In the genomic region with DNA sequence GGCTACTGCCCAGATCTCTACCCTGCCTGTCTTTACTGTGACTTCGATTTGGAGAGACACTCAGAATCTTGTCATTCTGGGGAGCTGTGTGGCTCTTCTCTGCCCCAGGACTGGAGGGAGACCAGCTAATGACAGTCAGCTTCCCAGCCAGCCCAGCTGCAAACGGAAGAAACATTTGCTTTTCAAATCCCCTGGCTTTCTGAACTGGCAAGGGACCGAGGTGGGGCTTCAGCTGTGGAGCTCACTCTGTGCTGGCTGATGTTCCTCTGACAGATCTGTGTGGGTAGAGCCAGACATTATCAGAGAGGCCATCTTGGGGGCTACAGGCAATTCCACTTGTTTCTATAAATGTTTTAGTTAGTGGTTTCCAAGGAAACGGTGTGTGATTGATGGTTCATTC, we compare ENCODE assay signal across 27 mouse cellular contexts. TPM values are rescaled to one million over a fixed set of nuclear protein-coding genes. Genes with fewer than 3 reads are reported as not detected.
"Had no signal": no experiment of that assay in that cellular context is flagged by ENCODE, and none has a peak within 500 bp of the region (broad histone marks: within the 10 kb centered on the region; RNA-seq: fewer than 3 reads in every experiment).

No protein-coding gene starts in this region.

- DNase-seq: heart, adult 18-20 months; heart, postnatal 14 days; heart, postnatal 36 days; kidney, adult 11 months; kidney, adult 2 months; kidney, adult 9 months; kidney, postnatal 14 days; kidney, postnatal 36 days; layer of hippocampus, adult 9-11 months; layer of hippocampus, postnatal 36 days; liver; liver, embryonic 13.5 days; liver, postnatal 0 days had no signal

- H3K4me1 ChIP-seq: heart, embryonic 13.5 days; heart, embryonic 15.5 days; hindbrain, embryonic 15.5 days; kidney, embryonic 15.5 days; limb, embryonic 10.5 days; limb, embryonic 12.5 days; liver, embryonic 13.5 days; liver, embryonic 15.5 days had no signal

- H3K9ac ChIP-seq: heart, embryonic 13.5 days; heart, embryonic 15.5 days; hindbrain, embryonic 13.5 days; hindbrain, embryonic 15.5 days; kidney, embryonic 15.5 days; limb, embryonic 12.5 days; liver, embryonic 13.5 days; liver, embryonic 15.5 days; liver, postnatal 0 days had no signal

- H3K4me3 ChIP-seq: heart, embryonic 13.5 days; heart, embryonic 15.5 days; hindbrain, embryonic 13.5 days; hindbrain, embryonic 15.5 days; kidney, embryonic 15.5 days; limb, embryonic 10.5 days; limb, embryonic 12.5 days; liver, embryonic 13.5 days; liver, embryonic 15.5 days had no signal

- H3K27ac ChIP-seq: heart, embryonic 13.5 days; heart, embryonic 15.5 days; hindbrain, embryonic 13.5 days; hindbrain, embryonic 15.5 days; hindbrain, postnatal 0 days; kidney, embryonic 15.5 days; kidney, postnatal 0 days; limb, embryonic 10.5 days; limb, embryonic 12.5 days; liver, embryonic 13.5 days; liver, embryonic 15.5 days had no signal

- H3K36me3 ChIP-seq: heart, embryonic 13.5 days; heart, embryonic 15.5 days; hindbrain, embryonic 13.5 days; hindbrain, embryonic 15.5 days; kidney, embryonic 15.5 days; limb, embryonic 10.5 days; limb, embryonic 12.5 days; liver, embryonic 13.5 days; liver, embryonic 15.5 days had no signal

- H3K27me3 ChIP-seq: heart, embryonic 15.5 days; hindbrain, embryonic 13.5 days; hindbrain, embryonic 15.5 days; kidney, embryonic 15.5 days; liver, embryonic 13.5 days; liver, embryonic 15.5 days had no signal

RNA-seq across cellular contexts. Expression of gene Slc35f3, which starts 54.0 kb away (rescaled TPM):
- total RNA-seq: gastrocnemius, postnatal 36 days; heart, adult 18-20 months; heart, postnatal 14 days; heart, postnatal 36 days; hematopoietic stem cell, adult 5-6 weeks had no signal
- polyA plus RNA-seq: heart, embryonic 11.5 days; heart, embryonic 15.5 days; heart, postnatal 0 days; liver, embryonic 13.5 days; liver, embryonic 15.5 days; liver, postnatal 0 days had no signal
